Mouse (Mus musculus): ENCODE results near the gene Rbfox1. TPM values are rescaled to one million over a fixed set of nuclear protein-coding genes. Genes with fewer than 3 reads are reported as not detected.

The Rbfox1 gene
- polyA plus RNA-seq, 1 experiment from 2014 or later = 2.9 TPM

DNA sequence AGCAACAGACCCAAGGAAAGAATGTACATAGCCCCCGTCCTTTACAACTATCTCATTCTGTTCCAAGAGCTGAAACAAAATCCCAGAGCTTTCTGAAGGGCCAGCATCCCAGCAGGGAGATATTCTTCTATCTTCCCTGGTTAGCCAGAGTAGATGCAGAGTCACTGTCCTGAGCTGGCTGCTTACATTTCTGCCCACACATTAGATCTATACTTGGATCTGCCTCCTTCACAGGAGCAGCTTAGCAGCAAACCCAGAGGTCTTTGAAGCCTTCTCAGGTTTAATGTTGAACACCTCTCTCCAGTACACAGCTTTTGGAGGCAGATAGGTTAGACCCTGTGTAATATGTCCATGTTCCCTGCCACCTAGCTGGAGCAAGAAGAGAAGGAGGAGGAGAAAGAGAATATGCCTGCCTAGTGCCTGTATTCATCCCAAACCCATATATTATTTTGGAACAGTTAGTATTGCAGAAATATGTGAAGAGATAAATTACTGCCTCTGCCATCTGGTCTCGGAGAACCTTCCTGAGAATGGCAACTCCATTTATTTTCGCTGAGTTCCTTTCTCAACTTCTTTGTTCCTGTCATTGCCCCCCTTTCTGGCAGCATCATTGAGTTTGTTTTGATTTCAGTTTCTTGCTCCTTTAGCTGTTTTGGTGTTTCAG, 640.5 kb downstream of the Rbfox1 start:
- Histone ChIP-seq H3K9ac (no peak overlapping the region), H3K27me3 (no peaks in the 10 kb centered on the region), H3K4me3 (no peak overlapping the region), H3K9me3 (no peaks in the 10 kb centered on the region), H3K27ac (no peak overlapping the region), H3K4me1 (no peaks in the 10 kb centered on the region), H3K4me2 (replicated peaks) (no peak overlapping the region), H3K36me3 (no peaks in the 10 kb centered on the region)
- ATAC-seq (ENCODE audit: insufficient number of reproducible peaks, insufficient read depth, low FRiP score, low TSS enrichment) = no peak
- WGBS = 76% methylated on average over 3 of the region's 3 CpGs

DNA sequence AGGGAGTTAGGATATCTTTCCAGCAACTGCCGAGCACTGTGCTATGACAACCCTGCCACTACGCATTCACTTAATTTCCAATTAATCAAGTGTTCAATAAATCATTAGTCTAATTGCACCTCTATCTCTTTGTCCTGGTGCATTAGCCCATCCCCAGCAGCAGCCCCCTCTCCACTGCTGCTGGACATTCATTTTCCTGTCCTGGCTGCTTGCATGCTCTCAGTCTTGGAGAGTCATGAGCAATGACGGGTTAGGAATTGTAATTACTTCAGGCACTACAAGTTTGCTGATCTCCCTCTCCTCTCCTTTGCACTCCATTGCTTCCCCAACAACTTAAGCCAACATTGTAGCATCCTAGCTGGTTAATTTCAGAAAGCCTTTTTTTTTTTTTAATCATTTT, 646.3 kb downstream of the Rbfox1 start:
- H3K9ac ChIP-seq = no peak overlapping the region
- no peak overlapping the region for H3K4me2 ChIP-seq (replicated peaks)
- 88% methylated on average over 3 of the region's 3 CpGs for WGBS
- no peak for ATAC-seq (ENCODE audit: insufficient number of reproducible peaks, insufficient read depth, low FRiP score, low TSS enrichment)
- no peaks in the 10 kb centered on the region for H3K4me1 ChIP-seq
- H3K9me3 ChIP-seq = no peaks in the 10 kb centered on the region
- no peaks in the 10 kb centered on the region for H3K36me3 ChIP-seq
- no peak overlapping the region for H3K27ac ChIP-seq
- H3K4me3 ChIP-seq = no peak overlapping the region
- no peaks in the 10 kb centered on the region for H3K27me3 ChIP-seq

DNA sequence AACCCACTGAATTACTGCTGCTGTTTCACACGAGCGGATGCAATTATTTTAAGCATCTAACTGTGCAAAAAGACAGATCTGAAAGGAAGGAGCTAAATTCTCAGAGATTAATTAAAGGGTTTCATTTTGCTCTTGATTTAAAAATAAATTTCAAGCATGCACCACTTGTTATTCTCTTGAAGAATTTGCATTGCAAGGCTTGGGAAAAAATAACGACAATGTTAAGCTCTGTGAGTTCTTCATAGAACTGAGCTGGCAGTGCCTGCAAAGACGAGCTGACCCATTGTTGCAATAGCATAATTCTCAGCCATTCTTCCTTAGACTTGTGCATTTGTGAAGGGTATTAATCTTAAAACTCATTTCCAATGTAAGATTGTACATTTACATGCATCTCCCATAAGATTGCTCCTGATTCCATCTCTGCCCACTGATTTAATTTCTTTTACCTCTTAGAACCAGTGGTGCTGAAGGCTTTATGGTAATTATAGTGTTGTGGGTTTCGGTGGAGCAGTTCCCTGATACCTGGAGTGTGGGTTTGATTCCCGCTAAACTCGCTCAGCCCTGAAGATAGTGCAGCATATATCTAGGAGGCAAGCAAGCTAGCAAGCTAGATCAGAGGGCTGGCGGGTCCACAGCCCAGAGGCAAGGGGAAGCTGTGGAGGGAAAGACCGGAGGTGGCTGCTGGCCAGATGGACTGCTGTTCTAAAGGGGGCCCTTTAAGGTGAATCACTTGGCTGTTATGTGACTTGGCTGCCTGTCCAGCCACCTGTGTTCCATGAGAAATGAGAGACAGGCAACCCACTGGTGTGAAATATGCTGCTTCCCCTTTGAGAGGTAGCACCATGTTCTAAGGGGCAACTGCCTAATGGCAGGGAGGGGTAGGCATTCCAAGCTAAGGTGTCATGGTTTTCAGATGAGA, 647.2 kb downstream of the Rbfox1 start:
- 81% methylated on average over 9 of the region's 9 CpGs for WGBS
- Histone ChIP-seq H3K4me1 (no peaks in the 10 kb centered on the region), H3K4me2 (replicated peaks) (no peak overlapping the region), H3K27ac (no peak overlapping the region), H3K9me3 (no peaks in the 10 kb centered on the region), H3K27me3 (no peaks in the 10 kb centered on the region), H3K36me3 (no peaks in the 10 kb centered on the region), H3K4me3 (no peak overlapping the region), H3K9ac (no peak overlapping the region)
- no peak for ATAC-seq (ENCODE audit: insufficient number of reproducible peaks, insufficient read depth, low FRiP score, low TSS enrichment)

DNA sequence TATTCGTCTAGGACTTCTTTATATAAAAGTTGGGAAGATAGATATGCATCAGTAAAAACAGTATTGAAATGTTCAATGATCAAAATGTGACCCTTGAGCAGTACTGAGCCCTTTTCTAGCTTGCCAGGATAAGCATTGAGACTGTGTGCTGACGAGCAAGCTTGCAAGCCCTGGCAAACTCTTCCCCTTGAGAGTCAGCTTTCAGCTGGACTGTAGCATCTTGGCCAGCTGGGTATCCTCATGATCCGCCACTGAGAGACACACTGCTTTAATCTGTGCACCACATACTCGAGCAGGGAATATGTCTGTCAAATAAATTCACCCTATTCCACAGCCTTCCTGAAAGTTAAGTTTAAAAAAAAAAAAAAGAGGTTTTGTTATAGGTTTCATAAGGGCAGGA, 670.6 kb downstream of the Rbfox1 start:
- Histone ChIP-seq H3K27ac (no peak overlapping the region), H3K4me3 (no peak overlapping the region), H3K4me2 (replicated peaks) (no peak overlapping the region), H3K9me3 (no peaks in the 10 kb centered on the region), H3K27me3 (no peaks in the 10 kb centered on the region), H3K36me3 (no peaks in the 10 kb centered on the region), H3K4me1 (no peaks in the 10 kb centered on the region), H3K9ac (no peak overlapping the region)
- WGBS = 52% methylated on average over 4 of the region's 4 CpGs
- no peak for ATAC-seq (ENCODE audit: insufficient number of reproducible peaks, insufficient read depth, low FRiP score, low TSS enrichment)

DNA sequence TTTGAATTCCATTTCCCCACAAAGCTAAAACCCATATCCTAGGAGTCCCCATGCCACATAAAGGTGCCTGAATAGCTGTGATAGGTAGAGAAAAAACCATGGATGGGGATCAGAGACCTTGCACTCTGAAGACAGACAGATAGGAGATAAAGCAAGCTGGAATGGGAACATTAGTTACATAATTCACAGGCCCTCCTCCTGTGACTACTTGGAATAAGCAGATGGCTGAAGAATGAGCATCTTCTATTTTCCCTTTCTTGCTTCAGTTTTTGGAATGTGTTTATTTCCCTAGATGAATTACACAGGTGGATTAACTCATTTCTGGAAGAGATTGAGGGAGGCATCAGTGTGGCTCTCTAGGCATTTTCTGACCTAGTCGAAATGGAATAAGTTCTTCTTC, 672.6 kb downstream of the Rbfox1 start:
- Histone ChIP-seq H3K27ac (no peak overlapping the region), H3K9ac (no peak overlapping the region), H3K4me1 (no peaks in the 10 kb centered on the region), H3K9me3 (no peaks in the 10 kb centered on the region), H3K4me3 (no peak overlapping the region), H3K27me3 (no peaks in the 10 kb centered on the region), H3K4me2 (replicated peaks) (no peak overlapping the region), H3K36me3 (no peaks in the 10 kb centered on the region)
- no peak for ATAC-seq (ENCODE audit: insufficient number of reproducible peaks, insufficient read depth, low FRiP score, low TSS enrichment)
- 78% methylated on average over 1 of the region's 1 CpGs for WGBS

DNA sequence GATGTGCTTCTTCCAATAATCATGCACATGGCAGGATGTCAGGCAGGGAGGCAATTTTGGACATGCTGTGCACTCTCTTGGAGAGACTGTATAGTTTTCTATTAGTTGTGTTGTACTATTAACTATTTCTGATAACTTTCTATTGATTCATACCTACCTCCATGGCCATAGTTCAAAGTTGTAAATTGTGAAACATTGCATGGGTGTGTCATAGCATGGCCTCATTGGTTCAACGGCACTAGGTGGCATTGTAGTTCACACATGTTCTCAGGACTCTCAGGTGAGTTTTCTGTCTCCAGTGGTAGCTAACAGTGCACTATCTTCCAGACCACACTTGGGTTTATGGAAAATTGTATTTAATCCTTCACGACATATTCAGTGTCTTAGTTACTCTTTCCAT, 699.5 kb downstream of the Rbfox1 start:
- 85% methylated on average over 2 of the region's 2 CpGs for WGBS
- Histone ChIP-seq H3K9ac (no peak overlapping the region), H3K9me3 (no peaks in the 10 kb centered on the region), H3K4me1 (no peaks in the 10 kb centered on the region), H3K27ac (no peak overlapping the region), H3K4me3 (no peak overlapping the region), H3K36me3 (no peaks in the 10 kb centered on the region), H3K27me3 (no peaks in the 10 kb centered on the region), H3K4me2 (replicated peaks) (no peak overlapping the region)
- ATAC-seq (ENCODE audit: insufficient number of reproducible peaks, insufficient read depth, low FRiP score, low TSS enrichment) = no peak

DNA sequence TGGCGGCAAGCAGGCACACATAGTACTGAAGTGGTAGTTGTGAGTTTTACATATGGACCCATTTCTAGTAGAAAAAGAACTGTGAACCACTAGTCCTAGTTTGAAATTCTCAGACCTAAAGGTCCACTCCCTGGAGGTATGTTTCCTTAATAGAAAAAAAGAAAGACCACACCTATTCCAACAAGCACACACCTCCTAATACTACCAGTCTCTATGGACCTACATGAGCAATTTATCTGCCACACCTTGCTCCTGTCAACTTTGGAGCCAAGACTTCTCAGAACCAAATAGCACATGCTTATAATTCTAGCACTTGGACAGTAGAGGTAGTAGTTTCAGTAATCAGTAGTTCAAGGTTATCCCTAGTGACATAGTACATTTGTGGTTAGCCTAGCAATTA, 700.0 kb downstream of the Rbfox1 start:
- no peak for ATAC-seq (ENCODE audit: insufficient number of reproducible peaks, insufficient read depth, low FRiP score, low TSS enrichment)
- H3K36me3 ChIP-seq = no peaks in the 10 kb centered on the region
- H3K4me1 ChIP-seq = no peaks in the 10 kb centered on the region
- H3K9me3 ChIP-seq = no peaks in the 10 kb centered on the region
- no peak overlapping the region for H3K27ac ChIP-seq
- 89% methylated on average over 1 of the region's 1 CpGs for WGBS
- no peak overlapping the region for H3K4me2 ChIP-seq (replicated peaks)
- no peak overlapping the region for H3K9ac ChIP-seq
- no peak overlapping the region for H3K4me3 ChIP-seq
- H3K27me3 ChIP-seq = no peaks in the 10 kb centered on the region

DNA sequence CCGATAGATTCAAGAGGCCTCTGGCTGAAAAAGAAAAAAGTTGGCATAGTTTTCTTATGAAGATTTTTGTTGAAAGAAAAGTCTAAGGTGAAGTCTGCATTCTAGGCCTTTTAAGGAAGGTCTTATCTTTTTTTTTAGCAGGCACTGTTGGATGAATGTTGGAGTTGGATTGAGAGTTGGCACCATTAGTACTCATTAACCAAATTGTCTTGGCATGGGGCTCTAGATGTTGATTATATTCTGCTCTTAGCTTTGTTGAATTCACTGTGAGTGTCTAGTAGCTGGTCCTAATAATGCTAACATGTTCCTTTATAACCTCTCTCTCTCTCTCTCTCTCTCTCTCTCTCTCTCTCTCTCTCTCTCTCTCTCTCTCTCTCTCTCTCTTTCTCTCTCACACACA, 731.4 kb downstream of the Rbfox1 start:
- Histone ChIP-seq H3K4me3 (no peak overlapping the region), H3K27ac (no peak overlapping the region), H3K4me1 (no peaks in the 10 kb centered on the region), H3K9me3 (no peaks in the 10 kb centered on the region), H3K36me3 (no peaks in the 10 kb centered on the region), H3K4me2 (replicated peaks) (no peak overlapping the region), H3K27me3 (no peaks in the 10 kb centered on the region), H3K9ac (no peak overlapping the region)
- ATAC-seq (ENCODE audit: insufficient number of reproducible peaks, insufficient read depth, low FRiP score, low TSS enrichment) = no peak
- 82% methylated on average over 1 of the region's 1 CpGs for WGBS

DNA sequence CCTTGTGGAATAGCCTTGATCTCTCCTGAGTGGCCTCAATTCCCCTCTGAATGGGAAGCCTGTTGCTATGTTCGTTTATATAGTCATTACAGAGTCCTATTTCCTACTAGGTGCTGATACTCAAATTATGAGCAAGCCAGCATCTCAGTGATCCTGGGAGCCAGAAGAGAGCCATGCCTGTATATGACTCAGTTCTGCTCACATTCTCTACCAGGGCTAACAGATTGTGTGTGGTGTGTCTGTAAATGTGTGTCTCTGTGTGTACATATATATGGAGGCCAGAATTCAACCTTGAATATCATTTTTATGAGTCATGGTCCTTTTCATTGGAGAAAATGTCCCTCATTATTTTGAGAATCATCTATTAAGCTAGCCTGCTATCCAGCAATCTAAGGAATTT, 755.2 kb downstream of the Rbfox1 start:
- no peak for ATAC-seq (ENCODE audit: insufficient number of reproducible peaks, insufficient read depth, low FRiP score, low TSS enrichment)
- no peak overlapping the region for H3K27ac ChIP-seq
- H3K4me3 ChIP-seq = no peak overlapping the region
- H3K9me3 ChIP-seq = no peaks in the 10 kb centered on the region
- no peak overlapping the region for H3K4me2 ChIP-seq (replicated peaks)
- H3K27me3 ChIP-seq = no peaks in the 10 kb centered on the region
- no peak overlapping the region for H3K9ac ChIP-seq
- WGBS = 55% methylated on average over 1 of the region's 1 CpGs
- H3K4me1 ChIP-seq = no peaks in the 10 kb centered on the region
- no peaks in the 10 kb centered on the region for H3K36me3 ChIP-seq

DNA sequence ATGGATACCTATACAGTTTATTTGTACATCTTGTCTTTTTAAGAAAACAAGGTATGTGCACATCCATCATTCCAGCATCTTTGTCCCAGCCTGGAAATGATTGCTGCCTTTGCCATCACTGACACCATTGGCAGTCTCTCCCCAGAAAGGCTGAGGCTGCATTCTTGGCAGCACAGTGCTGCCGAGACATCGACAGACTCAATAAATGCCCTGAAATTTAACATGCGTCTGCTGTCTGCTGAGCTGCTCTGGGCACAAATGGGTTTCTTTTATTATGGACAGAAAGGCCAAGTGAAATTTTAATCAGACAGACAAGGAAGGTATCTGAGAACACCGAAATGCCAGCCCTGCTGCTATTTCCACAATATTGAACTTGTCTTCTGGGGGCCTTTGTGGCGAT, 761.8 kb downstream of the Rbfox1 start:
- WGBS = 74% methylated on average over 5 of the region's 5 CpGs
- Histone ChIP-seq H3K4me2 (replicated peaks) (no peak overlapping the region), H3K9me3 (no peaks in the 10 kb centered on the region), H3K9ac (no peak overlapping the region), H3K27me3 (no peaks in the 10 kb centered on the region), H3K4me1 (no peaks in the 10 kb centered on the region), H3K27ac (no peak overlapping the region), H3K4me3 (no peak overlapping the region), H3K36me3 (no peaks in the 10 kb centered on the region)
- ATAC-seq (ENCODE audit: insufficient number of reproducible peaks, insufficient read depth, low FRiP score, low TSS enrichment) = no peak

DNA sequence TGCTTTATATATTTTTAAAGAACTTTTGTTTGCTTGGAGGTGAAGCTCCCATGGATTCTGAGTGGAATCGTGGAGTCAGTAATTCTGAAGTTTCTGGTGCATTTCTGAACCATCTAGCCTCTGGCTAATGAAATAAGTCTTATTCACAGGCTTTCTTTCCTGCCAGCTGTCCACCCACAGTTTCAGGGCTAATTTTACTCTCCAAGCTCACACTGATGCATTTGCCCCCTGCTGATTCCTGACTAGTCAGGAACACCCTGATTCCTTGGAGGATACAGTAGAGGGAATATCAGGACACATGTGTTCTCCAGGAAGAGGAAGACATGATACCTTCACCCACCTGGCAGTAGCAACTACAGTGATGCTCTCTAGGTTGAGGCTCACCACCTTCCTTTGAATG, 763.6 kb downstream of the Rbfox1 start:
- Histone ChIP-seq H3K4me3 (no peak overlapping the region), H3K9ac (no peak overlapping the region), H3K27me3 (no peaks in the 10 kb centered on the region), H3K36me3 (no peaks in the 10 kb centered on the region), H3K27ac (no peak overlapping the region), H3K9me3 (no peaks in the 10 kb centered on the region), H3K4me1 (no peaks in the 10 kb centered on the region), H3K4me2 (replicated peaks) (no peak overlapping the region)
- WGBS = 76% methylated on average over 1 of the region's 1 CpGs
- no peak for ATAC-seq (ENCODE audit: insufficient number of reproducible peaks, insufficient read depth, low FRiP score, low TSS enrichment)

DNA sequence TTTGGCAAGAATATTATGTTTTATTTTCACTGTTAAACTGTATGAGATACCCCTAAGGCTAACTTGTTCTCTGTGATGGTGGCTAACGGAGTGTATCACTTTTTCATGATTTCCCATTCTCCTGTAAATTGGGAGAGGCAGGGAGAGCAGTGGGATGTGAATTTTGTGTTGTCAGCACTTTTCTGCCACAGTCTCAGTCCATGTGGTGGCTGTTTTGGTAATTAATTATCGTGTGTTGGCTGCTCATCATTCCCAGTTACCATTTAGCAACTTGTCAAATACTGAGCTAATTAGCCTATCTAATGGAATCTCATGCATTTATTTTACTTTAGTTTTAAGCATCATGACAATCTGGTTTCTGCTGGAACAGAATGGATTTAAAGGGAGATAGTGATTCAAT, 773.4 kb downstream of the Rbfox1 start:
- 82% methylated on average over 2 of the region's 2 CpGs for WGBS
- no peaks in the 10 kb centered on the region for H3K36me3 ChIP-seq
- no peaks in the 10 kb centered on the region for H3K27me3 ChIP-seq
- H3K4me3 ChIP-seq = no peak overlapping the region
- H3K9me3 ChIP-seq = no peaks in the 10 kb centered on the region; the same call in 1 of the 2 replicates
- H3K9ac ChIP-seq = no peak overlapping the region
- H3K4me2 ChIP-seq (replicated peaks) = no peak overlapping the region
- ATAC-seq (ENCODE audit: insufficient number of reproducible peaks, insufficient read depth, low FRiP score, low TSS enrichment) = no peak
- no peak overlapping the region for H3K27ac ChIP-seq
- H3K4me1 ChIP-seq = no peaks in the 10 kb centered on the region

Measured in embryonic facial prominence, embryonic 12.5 days (tissue).